21 mouse cellular contexts compared by ENCODE assay signal in genomic region chr3:68771579-68771978, GRCm38 (mm10).
DNase-seq lines count a peak whose midpoint lies in the region; ATAC-seq lines count a peak whose summit lies in the region.
"Had no signal": no experiment of that assay in that cellular context is flagged by ENCODE, and none has a peak within 500 bp of the region (broad histone marks: within the 10 kb centered on the region; RNA-seq: fewer than 3 reads in every experiment).

No protein-coding gene starts in this region.

- H3K27me3 ChIP-seq in heart, embryonic 10.5 days (ENCODE audit: insufficient read depth, poor library complexity, severe bottlenecking), result no peaks in the 10 kb centered on the region
- H3K27me3 ChIP-seq: embryonic facial prominence, embryonic 15.5 days; forebrain, embryonic 15.5 days; intestine, embryonic 15.5 days had no signal

- H3K9me3 ChIP-seq in heart, embryonic 10.5 days, result no peaks in the 10 kb centered on the region
- H3K9me3 ChIP-seq: embryonic facial prominence, embryonic 15.5 days; forebrain, embryonic 15.5 days; G1E; hindbrain, embryonic 10.5 days; intestine, embryonic 15.5 days had no signal

- peak; percentile 95 for ATAC-seq in common myeloid progenitor, adult 5-6 weeks (replicated peaks; ENCODE audit: low read depth, poor library complexity, severe bottlenecking)
- ATAC-seq in megakaryocyte progenitor cell, adult 5-6 weeks (replicated peaks; ENCODE audit: poor library complexity), result peak; percentile 95
- no peak for ATAC-seq in erythroblast, adult 5-6 weeks (replicated peaks; ENCODE audit: low FRiP score, poor library complexity, severe bottlenecking)
- ATAC-seq: forebrain, embryonic 15.5 days; intestine, embryonic 15.5 days had no signal

- peak; percentile 61 for DNase-seq in heart, embryonic 10.5 days (ENCODE audit: low spot score)
- no peak for DNase-seq in heart, postnatal 4 days
- DNase-seq in A20 (ENCODE audit: low read depth, low spot score), result peak; percentile 54
- DNase-seq in adrenal gland, adult 18-20 months (ENCODE audit: low spot score in 2 of 2), result no peak
- no peak for DNase-seq in adrenal gland, adult (ENCODE audit: inconsistent age in 2 of 2, low spot score in 1 of 2)
- DNase-seq: adrenal gland, postnatal 14 days; cerebellum, adult 11-12 months; cerebellum, adult 9-11 months; embryo, embryonic 11 days; gastrocnemius, postnatal 14 days; heart, adult 11 months; heart, postnatal 10 days had no signal

- no peak overlapping the region for H3K4me3 ChIP-seq in heart, embryonic 10.5 days
- H3K4me3 ChIP-seq: embryonic facial prominence, embryonic 15.5 days; forebrain, embryonic 15.5 days; hindbrain, embryonic 10.5 days; intestine, embryonic 15.5 days had no signal

- H3K27ac ChIP-seq in heart, embryonic 10.5 days, result no peak overlapping the region
- H3K27ac ChIP-seq: embryonic facial prominence, embryonic 15.5 days; forebrain, embryonic 15.5 days; hindbrain, embryonic 10.5 days; hindbrain, embryonic 14.5 days; intestine, embryonic 15.5 days had no signal

- H3K4me1 ChIP-seq in heart, embryonic 10.5 days, result 0 out of 2 replicates have a peak, but pooled peaks cover 3% of the 10 kb centered on the region
- H3K4me1 ChIP-seq: embryonic facial prominence, embryonic 15.5 days; forebrain, embryonic 15.5 days; hindbrain, embryonic 10.5 days; intestine, embryonic 15.5 days had no signal

- 79% methylated on average over 3 of the region's 3 CpGs for WGBS in heart, embryonic 10.5 days

- H3K36me3 ChIP-seq in heart, embryonic 10.5 days, result no peaks in the 10 kb centered on the region
- H3K36me3 ChIP-seq: embryonic facial prominence, embryonic 15.5 days; forebrain, embryonic 15.5 days; G1E; hindbrain, embryonic 10.5 days; intestine, embryonic 15.5 days had no signal

Comparison
In these comparisons a context has a peak if more than half of its experiments do, and no peak if none do; other contexts are left out.
1. DNase-seq: peak in heart, embryonic 10.5 days (single experiment) and A20 (single experiment); none in heart, postnatal 4 days (single experiment), adrenal gland, adult 18-20 months (0 of 2) and adrenal gland, adult (0 of 2).